Mouse (Mus musculus) embryo, embryonic 10.5 days (tissue): ENCODE data around the gene 4930452B06Rik.
A peak's percentile ranks its signal among the peaks of the same experiment; 100 is the strongest.
"Not testable (repeated sequence)": the region's sequence is repeated elsewhere in the genome, so short reads cannot be mapped to it uniquely, and the experiment has no call there.

ENCODE experiments used
- DNase-seq: peaks from one replicate; pipeline ENCODE4 v3.0.0-alpha.2; 2015; ENCODE audit warnings: low spot score

The 4930452B06Rik gene

DNA sequence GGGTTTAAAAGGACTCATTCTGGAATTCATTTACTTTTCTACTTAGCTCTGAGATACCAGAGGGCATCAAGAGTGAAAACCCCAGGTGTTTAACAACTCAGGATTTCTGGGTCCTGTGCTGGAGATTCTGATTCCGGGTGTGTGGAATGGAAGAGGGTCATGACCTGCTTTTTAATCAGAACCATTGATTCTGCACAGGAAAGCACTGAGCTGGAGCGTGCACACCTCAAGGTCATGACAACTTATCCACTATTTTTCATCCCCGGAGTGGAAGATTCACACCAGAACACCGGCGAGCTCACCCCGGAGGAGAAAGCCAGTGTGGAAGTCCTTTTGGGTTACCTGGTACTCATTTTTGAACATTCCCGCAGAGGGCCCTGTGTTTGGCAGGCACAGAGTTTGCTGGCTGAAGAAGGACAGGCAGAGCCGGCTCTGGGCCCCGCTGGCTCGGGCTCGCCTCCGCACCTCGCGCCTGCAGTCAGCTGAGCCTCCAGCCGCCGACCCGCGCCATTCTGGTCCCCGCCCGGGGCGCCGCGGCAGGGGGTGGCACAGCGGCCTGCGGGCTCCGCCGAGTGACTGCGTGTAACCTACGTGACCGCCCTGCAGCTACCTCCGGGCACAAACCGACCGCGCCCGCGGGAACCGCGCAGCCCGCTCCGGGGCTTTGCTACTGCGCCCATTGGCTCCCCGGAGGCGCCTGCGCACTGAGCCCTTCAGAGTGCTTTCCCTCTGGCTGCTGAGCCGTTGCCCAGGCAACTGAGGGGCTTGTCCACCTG lies at the start of gene 4930452B06Rik:
4930452B06Rik (minus strand) TSS at position 605 of the 776 bp plus-strand sequence.
- DNase-seq, result peak; percentile 88

DNA sequence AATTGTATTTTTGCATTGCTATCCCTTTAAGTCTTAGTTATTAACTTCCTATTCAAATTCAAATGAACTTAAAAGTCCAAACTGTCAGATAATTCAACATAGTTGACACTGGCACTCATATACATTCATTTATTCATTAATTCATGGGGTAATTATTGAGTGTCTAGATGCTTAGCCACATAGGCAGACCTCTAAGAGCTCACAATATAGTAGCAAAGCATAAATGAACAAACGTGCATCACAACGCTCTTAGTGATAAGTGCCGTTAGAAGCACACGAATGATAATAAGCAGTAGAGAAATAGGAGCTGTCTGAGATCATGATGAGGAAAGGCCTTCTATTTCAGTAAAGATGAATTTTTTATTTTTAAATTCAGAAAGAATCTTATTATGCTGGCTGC lies 46.6 kb upstream of the 4930452B06Rik start:
- no peak for DNase-seq

DNA sequence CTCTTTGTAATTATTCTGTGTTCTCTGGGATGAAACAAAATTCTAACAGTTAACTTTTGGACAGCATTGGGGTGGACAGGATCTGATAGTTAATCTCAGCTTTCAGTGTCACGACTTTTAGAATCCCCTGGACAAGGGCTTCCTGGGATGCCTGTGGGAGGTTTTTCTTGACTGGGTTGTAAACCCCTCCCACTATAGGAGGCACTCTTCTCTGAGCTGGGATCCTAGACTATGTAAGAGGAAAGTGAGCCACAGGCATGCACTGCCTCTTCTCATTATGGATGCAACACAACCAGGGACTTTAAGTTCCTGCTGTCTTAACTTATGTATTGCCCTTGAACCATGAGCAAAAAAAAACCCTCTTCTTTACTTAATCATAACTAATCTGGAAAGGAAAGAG lies 23.4 kb upstream of the 4930452B06Rik start:
- DNase-seq, result no peak

DNA sequence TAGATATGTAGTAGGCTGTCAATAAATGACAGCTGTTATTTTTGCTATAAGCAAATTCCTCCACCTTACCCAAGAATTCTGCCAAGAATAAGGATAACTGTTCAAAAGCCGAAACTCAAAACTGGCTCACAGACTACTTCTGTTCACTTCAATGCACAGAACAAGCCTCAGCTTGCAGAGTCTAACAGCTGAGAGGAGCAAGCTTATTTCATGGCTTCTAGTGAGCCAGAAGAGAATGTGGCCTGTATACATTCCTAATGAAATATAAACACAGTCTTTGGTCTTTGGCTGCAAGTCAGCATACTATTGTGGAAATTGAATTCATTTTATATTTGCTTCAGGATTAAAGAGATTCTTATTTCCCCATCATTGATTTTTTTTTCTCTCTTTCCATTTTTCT lies 22.4 kb upstream of the 4930452B06Rik start:
- peak; percentile 9 for DNase-seq

DNA sequence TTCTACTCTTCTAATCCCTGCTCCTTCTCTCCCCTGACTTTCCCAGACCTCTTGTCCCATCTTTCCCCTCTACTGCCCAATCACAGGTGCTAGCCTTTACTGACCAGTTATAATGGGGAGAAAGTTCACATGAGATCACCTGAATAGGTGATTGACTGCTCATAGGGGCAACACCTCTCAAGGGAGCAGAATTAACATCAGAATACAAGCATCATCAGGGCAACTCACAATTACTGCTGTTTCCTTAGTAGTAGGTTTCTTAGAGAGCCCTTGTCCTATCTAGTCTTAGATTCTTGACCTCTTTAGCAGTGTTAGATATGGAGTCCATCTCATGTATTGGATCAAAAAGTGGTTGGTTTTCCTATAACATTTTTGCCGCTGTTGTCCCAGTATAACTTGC lies 20.1 kb upstream of the 4930452B06Rik start:
- DNase-seq, result no peak

DNA sequence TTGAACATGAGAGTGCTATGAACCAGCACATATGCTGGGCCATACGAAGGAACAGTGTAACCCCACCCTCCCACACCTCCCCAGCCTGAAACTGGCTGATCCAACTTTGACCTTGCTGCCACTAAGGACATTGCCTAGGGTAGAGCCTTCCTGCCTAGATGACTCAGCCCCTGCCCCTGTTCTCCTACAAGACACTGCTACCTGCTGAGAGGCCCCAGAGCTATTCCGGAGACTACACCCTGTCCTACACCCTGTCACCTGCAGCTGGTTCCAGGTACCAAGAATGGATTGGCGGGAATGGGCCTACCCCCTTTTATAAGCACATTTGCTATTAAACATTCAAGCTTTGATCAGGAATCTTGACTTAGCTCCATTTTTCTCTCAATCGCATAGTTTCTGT lies 13.9 kb upstream of the 4930452B06Rik start:
- no peak for DNase-seq

DNA sequence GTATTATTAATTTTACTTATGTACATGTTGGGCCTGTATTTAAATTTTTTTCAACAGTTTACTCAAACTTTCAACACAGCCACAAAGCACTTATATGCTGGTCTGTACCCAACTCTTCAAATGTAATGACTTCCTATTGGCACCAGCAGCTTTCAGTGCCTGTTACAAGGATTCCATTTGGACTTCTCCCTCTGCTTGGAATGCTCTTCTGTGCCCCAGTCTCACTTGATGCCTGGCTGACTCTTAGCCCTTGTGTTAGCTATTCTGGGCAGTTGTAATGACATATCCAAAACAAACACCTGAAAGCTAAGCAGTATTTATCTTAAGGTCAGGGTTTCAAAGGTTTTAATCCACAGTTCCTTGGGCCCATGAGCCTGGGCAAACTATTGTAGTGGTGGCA lies 5.7 kb downstream of the 4930452B06Rik start:
- no peak for DNase-seq

DNA sequence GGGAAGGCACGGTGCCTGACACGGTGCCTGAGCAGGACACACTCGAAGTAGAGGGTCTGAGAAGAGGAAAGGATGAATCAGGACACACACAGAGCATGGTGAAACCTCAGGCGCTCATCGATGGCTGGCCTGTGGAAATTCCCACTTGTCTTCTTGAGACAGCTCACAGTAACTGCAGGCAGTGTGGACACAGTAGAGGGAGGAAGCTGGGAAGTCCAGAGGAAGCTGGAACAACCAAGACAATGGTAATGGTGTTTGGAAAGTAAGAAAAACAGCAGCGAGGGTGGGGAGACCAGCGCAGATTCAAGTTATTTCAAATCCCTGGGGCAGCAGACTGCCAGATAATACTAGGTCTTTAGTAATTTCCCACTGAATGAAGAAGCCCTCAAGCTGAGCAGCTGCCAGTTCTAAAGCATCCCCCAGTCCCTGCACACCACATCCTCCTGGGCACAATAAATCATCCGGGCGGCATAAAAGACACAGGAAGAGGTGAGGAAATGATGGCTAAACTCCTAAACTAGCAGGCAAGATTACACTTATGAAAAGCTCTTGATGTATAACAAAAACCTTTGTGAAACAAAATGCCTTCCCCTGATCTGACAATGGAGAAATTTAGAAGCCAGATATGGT lies 24.3 kb downstream of the 4930452B06Rik start:
- peak; percentile 24 for DNase-seq

DNA sequence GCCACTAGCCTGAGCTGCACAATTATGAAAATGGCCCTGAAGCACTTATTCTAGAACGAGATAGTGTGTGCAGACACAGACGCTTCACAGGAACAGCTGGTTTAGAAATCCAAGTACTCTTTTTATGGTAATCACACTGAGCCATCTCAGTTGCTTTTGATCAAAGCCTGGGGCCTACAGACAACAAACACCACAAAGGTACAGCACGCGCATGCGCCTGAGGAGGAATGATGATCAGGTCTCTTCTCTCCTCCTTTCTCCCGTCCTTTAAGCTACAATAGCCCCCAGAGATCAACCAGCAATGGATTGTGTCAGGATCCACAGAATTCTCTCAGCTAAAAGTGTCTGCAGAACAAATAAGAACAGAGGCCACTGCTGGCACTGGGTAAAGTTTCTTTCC lies 33.8 kb downstream of the 4930452B06Rik start:
- DNase-seq, result no peak

DNA sequence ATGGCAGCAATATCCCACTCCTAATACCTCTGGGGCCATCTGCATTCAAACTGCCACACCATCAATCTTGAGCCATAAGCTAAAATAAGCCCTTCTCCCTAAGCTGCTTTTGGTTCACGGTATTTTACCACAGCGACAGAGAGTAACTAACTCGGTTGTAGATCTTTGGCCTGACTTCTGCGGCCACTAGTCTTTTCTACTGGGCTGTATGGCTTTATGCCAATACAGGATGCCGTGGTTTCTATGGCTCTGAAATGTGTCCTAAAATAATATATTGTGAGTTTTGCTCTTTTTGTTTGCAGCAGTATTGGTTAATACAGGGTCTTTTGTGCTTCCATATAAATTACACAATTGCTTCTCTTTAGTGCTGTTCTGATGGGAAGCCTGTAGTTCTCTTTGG lies 37.6 kb downstream of the 4930452B06Rik start:
- DNase-seq, result no peak

DNA sequence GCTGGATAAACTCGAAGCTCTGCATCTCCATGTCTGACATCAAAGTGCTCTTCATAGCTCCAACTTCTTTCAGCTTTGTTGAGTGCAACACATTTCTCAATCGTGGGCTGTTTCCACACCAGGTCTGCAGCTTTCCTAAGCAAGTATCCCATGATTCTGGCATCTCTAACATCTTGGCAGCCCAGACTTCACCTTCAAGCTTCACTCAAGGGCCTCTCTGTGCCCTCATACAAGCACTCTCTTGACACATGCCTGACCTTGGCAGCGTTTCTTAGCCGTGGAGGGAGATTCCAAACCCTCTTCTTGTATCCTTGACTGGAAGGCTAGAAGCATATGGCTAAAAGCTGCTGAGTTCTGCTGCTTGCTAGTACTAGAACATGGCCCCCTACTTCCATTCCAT lies 38.6 kb downstream of the 4930452B06Rik start:
- no peak for DNase-seq

DNA sequence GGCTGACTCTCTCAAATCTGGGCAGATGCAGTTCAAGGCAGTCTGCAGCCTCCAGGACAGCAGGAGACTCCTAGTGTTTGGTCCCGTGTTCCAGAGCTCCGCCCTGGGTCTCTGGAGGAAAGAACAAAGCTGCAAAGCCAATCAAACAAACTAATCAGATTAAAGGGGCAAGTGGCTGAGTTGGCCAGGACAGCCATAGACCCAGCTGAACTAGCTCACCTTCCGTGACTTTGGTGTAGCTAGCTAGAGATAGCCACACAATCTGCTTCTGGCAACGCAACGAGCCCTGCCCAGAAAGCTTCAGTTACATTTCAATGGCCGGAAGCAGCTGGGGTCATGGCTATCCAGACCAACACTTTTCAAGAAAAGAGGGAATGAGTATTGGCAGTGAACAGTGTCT lies 44.9 kb downstream of the 4930452B06Rik start:
- peak; percentile 22 for DNase-seq

DNA sequence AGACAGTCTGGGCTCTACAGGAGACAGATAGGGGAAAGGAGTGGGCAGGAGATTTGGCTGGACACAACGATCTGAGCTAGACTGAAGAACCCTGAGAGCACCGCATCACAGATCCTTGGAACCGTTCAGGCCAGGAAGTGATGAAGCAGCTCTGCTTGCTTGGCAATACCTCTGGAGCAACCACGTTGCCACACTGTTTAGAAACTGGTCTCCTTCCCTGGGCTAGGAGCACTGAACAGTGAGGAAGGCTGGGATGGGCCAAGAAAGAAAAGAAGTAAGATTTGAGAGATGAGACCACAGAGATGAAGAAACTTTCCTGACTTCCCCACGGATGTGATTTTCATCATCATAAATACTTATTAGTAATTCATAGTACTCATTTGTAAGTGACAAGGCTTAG lies 45.5 kb downstream of the 4930452B06Rik start:
- no peak for DNase-seq

DNA sequence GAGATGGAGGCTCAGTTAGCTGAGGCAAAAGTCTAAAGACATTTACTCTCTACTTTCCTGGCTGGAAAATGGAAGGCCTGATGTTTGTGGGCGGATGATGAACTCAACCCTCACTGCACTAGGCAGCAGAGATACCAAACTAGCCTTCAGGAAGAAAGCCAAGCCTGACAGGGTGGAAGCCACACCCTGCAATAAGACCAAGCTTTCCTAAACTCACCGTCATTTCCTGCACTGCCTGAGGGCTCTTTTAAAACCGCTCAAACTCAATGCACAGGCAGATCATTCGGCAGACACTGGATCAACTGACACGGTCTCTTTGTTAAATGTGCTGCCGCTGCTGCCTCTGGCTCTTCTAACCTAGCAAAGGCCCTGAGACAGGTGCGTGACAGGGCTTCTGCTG lies 50.4 kb downstream of the 4930452B06Rik start:
- no peak for DNase-seq

DNA sequence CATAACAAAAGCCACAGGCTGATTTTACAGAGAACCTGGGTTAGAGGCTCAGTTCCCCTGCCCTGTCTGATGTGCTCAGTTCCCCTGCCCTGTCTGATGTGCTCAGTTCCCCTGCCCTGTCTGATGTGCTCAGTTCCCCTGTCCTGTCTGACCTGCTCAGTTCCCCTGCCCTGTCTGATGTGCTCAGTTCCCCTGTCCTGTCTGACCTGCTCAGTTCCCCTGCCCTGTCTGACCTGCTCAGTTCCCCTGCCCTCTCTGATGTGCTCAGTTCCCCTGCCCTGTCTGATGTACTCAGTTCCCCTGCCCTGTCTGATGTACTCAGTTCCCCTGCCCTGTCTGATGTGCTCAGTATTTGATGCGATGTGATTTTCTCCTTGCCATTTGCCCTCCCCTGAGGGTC lies 51.6 kb downstream of the 4930452B06Rik start:
- DNase-seq, result not testable (repeated sequence)

DNA sequence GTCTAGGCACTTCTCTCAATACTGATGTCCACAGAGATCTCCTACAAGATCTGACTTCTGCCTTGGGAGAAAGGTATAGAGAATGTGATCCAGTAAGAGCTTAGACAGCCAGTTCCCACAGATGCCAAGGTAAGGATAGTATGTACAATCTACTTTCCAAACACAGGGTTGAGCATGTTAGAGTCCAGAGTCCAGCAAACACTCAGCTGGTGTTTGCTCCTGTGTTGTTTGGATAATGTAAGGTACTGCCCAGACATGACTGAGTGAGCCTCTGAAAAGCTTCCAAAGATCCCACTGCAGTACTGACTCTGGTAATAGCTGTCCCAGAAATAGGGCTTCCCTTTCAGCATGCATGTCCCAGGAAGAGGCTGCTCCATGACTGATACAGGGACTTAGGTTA lies 54.0 kb downstream of the 4930452B06Rik start:
- no peak for DNase-seq

DNA sequence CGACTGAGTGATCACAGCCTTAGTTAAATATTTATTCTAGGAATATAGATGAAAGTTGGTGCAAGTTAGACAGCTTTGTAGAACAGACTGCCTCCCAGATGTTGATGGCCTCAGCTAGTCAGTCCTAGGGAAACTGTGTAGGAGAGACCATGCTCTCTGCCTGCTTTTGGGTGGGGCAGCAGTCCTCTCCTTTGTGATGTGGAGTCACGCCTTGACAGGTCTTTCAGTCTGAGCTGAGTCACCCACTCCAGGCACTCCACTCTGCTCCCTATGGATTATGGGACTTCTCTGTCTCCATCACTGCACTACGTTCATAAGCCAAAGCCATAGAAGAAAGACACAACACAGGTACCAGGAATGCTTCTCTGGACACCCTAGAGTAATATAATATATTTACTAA lies 55.9 kb downstream of the 4930452B06Rik start:
- no peak for DNase-seq

DNA sequence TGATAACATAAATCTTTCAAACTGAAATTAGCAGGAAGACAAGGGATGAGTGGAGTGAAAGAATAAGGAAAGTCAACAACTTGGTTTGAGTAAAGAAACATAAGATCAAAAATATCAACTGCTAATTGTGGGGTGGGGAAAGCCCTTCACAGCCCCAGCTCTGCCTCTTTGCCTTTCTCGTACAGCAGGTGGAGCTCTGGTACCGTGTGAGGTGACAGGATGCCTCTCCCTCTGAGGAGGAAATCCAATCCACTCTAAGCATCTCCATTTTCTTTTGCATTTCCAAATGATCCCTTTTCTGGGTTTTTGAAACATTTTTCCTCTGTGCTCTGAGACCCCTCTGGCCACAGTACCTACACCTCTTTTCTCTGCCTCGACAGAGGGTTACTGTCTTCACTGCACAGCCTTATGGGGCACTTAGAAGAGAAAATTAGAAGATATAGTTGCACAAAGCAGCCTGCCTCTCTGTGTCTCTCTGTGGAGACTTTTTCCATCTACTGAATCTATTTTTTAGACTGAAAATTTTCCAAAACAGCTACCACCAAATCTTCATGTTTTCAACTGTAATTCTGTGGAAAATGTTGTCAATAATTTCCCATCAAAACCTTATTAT lies 57.4 kb downstream of the 4930452B06Rik start:
- peak; percentile 83 for DNase-seq

DNA sequence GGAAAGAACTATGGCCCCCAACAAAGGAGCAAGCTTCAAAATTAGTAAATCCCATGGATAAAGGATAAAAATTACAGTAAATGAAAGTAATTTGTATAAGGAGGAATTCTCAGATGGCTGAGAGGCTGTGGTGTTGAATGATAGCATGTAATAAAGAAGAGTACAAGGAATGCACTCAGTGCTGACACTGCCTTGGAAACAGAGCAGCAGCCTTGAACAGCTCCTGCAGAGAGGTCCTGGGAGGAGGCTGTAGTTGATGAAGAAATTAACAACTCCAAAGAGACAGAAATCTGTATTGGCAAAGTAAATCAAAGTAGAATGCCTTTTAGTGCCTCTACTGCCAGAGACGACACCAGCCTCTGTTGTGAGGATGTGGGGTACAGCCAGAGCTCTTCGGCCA lies 61.1 kb downstream of the 4930452B06Rik start:
- DNase-seq, result no peak

DNA sequence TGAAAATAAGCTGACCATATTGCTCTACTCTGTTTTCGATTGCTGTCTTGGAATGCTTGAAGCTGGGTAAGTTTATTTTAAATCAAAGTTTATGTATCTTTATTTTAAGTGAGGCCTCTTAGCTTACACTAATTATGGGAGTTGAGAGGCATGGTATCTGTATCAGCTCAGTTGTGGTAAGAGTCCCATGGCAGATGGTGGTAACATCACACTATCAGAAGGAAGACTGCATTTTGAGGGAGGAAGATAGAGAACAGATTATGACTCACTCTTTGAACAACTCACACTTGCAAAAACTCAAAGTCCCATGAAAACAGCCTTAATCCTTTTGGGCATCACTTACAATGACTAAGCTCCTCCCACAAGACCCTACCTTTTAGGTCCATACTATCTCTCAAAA lies 81.0 kb downstream of the 4930452B06Rik start:
- no peak for DNase-seq

DNA sequence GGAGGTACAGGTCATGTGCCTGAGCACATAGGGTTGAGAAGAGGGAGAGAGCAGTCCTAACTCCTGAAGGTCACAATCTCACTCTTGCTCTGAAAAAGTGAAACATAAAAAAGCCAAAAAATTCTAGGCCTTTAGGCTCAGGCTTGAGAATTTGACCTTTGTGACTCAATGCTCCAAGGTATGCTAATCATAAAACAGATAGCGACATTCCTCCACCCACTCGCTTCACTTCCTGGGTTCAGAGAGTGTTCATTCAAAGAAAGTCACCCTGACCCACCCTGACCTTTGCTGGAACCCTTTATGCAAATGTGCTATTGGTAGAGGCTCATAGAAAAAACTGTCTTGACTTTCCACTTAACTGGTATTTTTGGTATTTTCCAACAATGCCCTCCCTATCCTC lies 115.0 kb downstream of the 4930452B06Rik start:
- DNase-seq, result not testable (repeated sequence)

DNA sequence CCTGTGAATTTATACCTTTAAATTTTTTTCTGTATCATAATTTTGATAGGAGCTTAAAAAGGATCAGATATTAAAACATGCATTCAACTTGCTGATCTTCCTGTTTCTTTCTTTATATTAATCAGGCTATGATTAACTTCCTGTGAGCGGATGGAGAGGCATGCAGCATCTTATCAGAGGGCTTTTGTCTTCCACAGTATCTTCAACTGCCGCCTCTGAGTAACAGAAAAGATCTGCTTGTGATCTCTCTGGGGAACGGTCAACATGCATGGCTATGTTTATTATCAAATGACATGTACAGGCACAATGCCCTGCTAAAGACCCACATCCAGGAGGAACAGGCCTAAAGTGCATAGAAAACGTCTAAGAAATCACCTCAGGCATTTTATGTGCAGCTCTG lies 116.9 kb downstream of the 4930452B06Rik start:
- DNase-seq, result no peak

DNA sequence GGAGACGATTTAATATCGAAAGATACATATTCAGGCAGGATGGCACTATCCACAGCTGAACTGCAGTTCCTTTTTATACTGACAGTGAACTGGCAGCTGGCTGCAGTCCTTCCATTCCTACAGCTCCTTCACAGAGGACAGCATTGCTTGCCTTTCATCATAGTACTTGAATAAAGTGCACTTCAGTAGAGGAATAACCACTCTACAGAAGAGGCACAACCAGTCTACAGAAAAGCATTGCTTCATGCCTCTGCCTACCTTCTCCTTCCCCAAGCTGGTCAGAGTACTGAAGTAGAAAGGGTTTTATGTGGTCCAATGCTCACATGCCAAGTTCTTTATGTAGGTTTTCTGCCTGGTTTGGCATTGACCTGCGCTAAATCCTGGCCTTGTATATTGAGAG lies 130.0 kb downstream of the 4930452B06Rik start:
- DNase-seq, result no peak
